Mouse (Mus musculus) thymus, postnatal 10 days (tissue): Measurements from ENCODE around the gene Crebbp.

Source experiments
- DNase-seq, 2 experiments: peaks; one replicate each; pipeline ENCODE4 v3.0.0; 2021; ENCODE audit warnings: low spot score in 2 of 2

Crebbp gene

GRCm38 (mm10) chr16:4044093-4044492, 169.7 kb downstream of the Crebbp start:
- no peak for DNase-seq

- DNase-seq, result no peak
These were observed 172.2 kb downstream of the Crebbp start for GRCm38 (mm10) chr16:4041646-4042045.

- DNase-seq, result no peak
These were observed 173.6 kb downstream of the Crebbp start for GRCm38 (mm10) chr16:4040206-4040605.

GRCm38 (mm10) chr16:4037690-4038089, 176.1 kb downstream of the Crebbp start:
- DNase-seq, result no peak

GRCm38 (mm10) chr16:4036807-4037206, 177.0 kb downstream of the Crebbp start, which contains the start of gene Dnase1:
Dnase1 (plus strand) TSS chr16:4036942.
- no peak for DNase-seq

- no peak for DNase-seq
These were observed 178.2 kb downstream of the Crebbp start for GRCm38 (mm10) chr16:4035575-4035974.

- DNase-seq, result no peak
These were observed 179.3 kb downstream of the Crebbp start for GRCm38 (mm10) chr16:4034476-4034875.

GRCm38 (mm10) chr16:4033971-4034370, 179.8 kb downstream of the Crebbp start:
- DNase-seq, result no peak

- DNase-seq, result no peak
These were observed 181.5 kb downstream of the Crebbp start for GRCm38 (mm10) chr16:4032341-4032748.

- no peak for DNase-seq
These were observed 182.1 kb downstream of the Crebbp start for GRCm38 (mm10) chr16:4031441-4032274.
